Mouse (Mus musculus) limb, embryonic 11.5 days (tissue): ENCODE results near the gene Thoc7. TPM values are rescaled to one million over a fixed set of nuclear protein-coding genes. Genes with fewer than 3 reads are reported as not detected.

Source experiments
- polyA plus RNA-seq: library from polyadenylated mRNA; unstranded; fragments of >200 nt; fragmentation: Nextera tagmentation; extraction: Ambion mirVana; gene quantifications from 2 replicates; pipeline ENCODE4 v1.2.1, GENCODE M21; 2014

Gene Thoc7
- polyA plus RNA-seq, 1 experiment from 2014 or later: 260 TPM

Other genes starting within 250 kb of the Thoc7 start
- 0.06 TPM in 1 of 2 replicates, not detected in the other for gene Gm281, start 47.4 kb downstream of the Thoc7 start, polyA plus RNA-seq
- gene Atxn7, start 412 bp downstream of the Thoc7 start, polyA plus RNA-seq: 4.6 and 4.7 TPM in 2 replicates
- gene Psmd6, start 159.1 kb upstream of the Thoc7 start, polyA plus RNA-seq: 290 and 298 TPM in 2 replicates
- gene Olfr720, start 225.0 kb upstream of the Thoc7 start, polyA plus RNA-seq: not detected in 2 replicates